Mouse (Mus musculus) spleen, adult 2 months (tissue): ENCODE measurements around the gene Ly9.

ENCODE experiments used
- CTCF ChIP-seq: fragments of 200-500 bp; IDR thresholded peaks from 2 replicates; pipeline ENCODE4 v1.5.1; 2011; ENCODE audit warnings: mild to moderate bottlenecking, inconsistent platforms; ENCODE audit not compliant: insufficient read depth, insufficient read length, insufficient replicate concordance; ENCODE audit errors: extremely low read depth
- POLR2A ChIP-seq: fragments of 200-500 bp; IDR thresholded peaks from 2 replicates; pipeline ENCODE4 v1.6.1; 2011; ENCODE audit warnings: low read depth, low read length, inconsistent platforms

- TF ChIP-seq POLR2A, result no peak
- no peak for TF ChIP-seq CTCF
Measured at GRCm38 (mm10) chr1:171627801-171628200, 20.6 kb upstream of the Ly9 start.
